Mouse (Mus musculus) left cerebral cortex, postnatal 14 days (tissue): ENCODE results near the gene Hsd17b13. TPM values are rescaled to one million over a fixed set of nuclear protein-coding genes. Genes with fewer than 3 reads are reported as not detected.

Experiments
- DNase-seq, 2 experiments: peaks; one replicate each; pipeline ENCODE4 v3.0.0; 2021 to 2022; ENCODE audit warnings: low spot score in 2 of 2, mixed read lengths in 1 of 2
- intact Hi-C: fragments of 180-260 bp; cut with DNase I; formaldehyde crosslinking; loops from one replicate; pipeline ENCODE4 v1.15.1; 2025
- total RNA-seq, 2 experiments: library from RNA; stranded (reverse); gene quantifications; 2 replicates each; pipeline ENCODE4 v1.2.3; 2021

Gene Hsd17b13
- total RNA-seq, 2 experiments from 2014 or later: 1.4 to 2.4 TPM

GRCm38 (mm10) chr5:103908851-103909250 is 68.4 kb downstream of the Hsd17b13 start:
- DNase-seq: no peak
- intact Hi-C loops: no loop called here

- intact Hi-C loops: no loop called here
- DNase-seq: peak; percentile 44
Observed at GRCm38 (mm10) chr5:103907844-103908243, 69.4 kb downstream of the Hsd17b13 start.

GRCm38 (mm10) chr5:103906173-103906572 is 71.0 kb downstream of the Hsd17b13 start:
- no peak for DNase-seq
- intact Hi-C loops: no loop called here

Other genes starting within 250 kb of the Hsd17b13 start
- 10 to 100 TPM; 36.7 to 40.9 TPM for gene Klhl8, start 66.2 kb downstream of the Hsd17b13 start, total RNA-seq
- 10 to 100 TPM; 30.3 to 32.4 TPM for gene Hsd17b11, start 44.5 kb upstream of the Hsd17b13 start, total RNA-seq
- gene Nudt9, start 68.9 kb upstream of the Hsd17b13 start, total RNA-seq: 10 to 100 TPM; 56.4 to 61.9 TPM
- gene Gm17660, start 100.2 kb upstream of the Hsd17b13 start, total RNA-seq: not detected
- gene Sparcl1, start 136.3 kb upstream of the Hsd17b13 start, total RNA-seq: 1,000 to 10,000 TPM; 1,229 to 1,307 TPM
- under 1 TPM in 1 of 2 experiments, not detected in 1; 0.07 TPM for gene Dspp, start 193.3 kb upstream of the Hsd17b13 start, total RNA-seq
- 1 to 10 TPM in 1 of 2 experiments, under 1 TPM in 1; 0.99 to 1.2 TPM for gene Dmp1, start 225.2 kb upstream of the Hsd17b13 start, total RNA-seq